Mouse (Mus musculus) layer of hippocampus, adult 18-20 months (tissue): ENCODE measurements around the gene Drd2. TPM values are rescaled to one million over a fixed set of nuclear protein-coding genes. Genes with fewer than 3 reads are reported as not detected.

Experiments
- DNase-seq, 2 experiments: peaks; one replicate each; pipeline ENCODE4 v3.0.0; 2022; ENCODE audit warnings: low spot score in 2 of 2
- long read RNA-seq: library from polyadenylated mRNA; stranded (forward); transcript quantifications from one replicate; pipeline ENCODE4 v2.0.0, GENCODE M21; 2021
- total RNA-seq, 2 experiments: library from RNA; stranded (reverse); gene quantifications; 2 replicates each; pipeline ENCODE4 v1.2.3; 2021

The Drd2 gene
- total RNA-seq = 1 to 10 TPM; 2.6 to 4.0 TPM
- long read RNA-seq, transcript Drd2-201 (8 exons, 2,547 nt) = major isoform, 5 of 8 reads
- long read RNA-seq, partial matches to known transcripts = 1 of 8 reads
- long read RNA-seq, other reads (novel, unspliced or antisense) = 2 of 8 reads

GRCm38 (mm10) chr9:49340136-49341043, at the start of gene Drd2:
Gene Drd2 (plus strand): TSS chr9:49340627.
- no peak for DNase-seq

GRCm38 (mm10) chr9:49295101-49295500, 45.3 kb upstream of the Drd2 start:
- DNase-seq = no peak

- no peak for DNase-seq
Observed at GRCm38 (mm10) chr9:49307576-49307975, 32.9 kb upstream of the Drd2 start.

- no peak for DNase-seq
Observed at GRCm38 (mm10) chr9:49310821-49311220, 29.6 kb upstream of the Drd2 start.

GRCm38 (mm10) chr9:49318638-49319037, 21.8 kb upstream of the Drd2 start:
- peak in 1 of 2 experiments; percentile 8 for DNase-seq

GRCm38 (mm10) chr9:49341044-49341365, 578 bp downstream of the Drd2 start:
- DNase-seq = no peak

GRCm38 (mm10) chr9:49365763-49366162, 25.3 kb downstream of the Drd2 start:
- no peak for DNase-seq

- no peak for DNase-seq
Observed at GRCm38 (mm10) chr9:49373946-49374345, 33.5 kb downstream of the Drd2 start.

GRCm38 (mm10) chr9:49379962-49380361, 39.5 kb downstream of the Drd2 start:
- no peak for DNase-seq

GRCm38 (mm10) chr9:49384041-49384440, 43.6 kb downstream of the Drd2 start:
- no peak for DNase-seq

- no peak for DNase-seq
Observed at GRCm38 (mm10) chr9:49384855-49385254, 44.4 kb downstream of the Drd2 start.

- no peak for DNase-seq
Observed at GRCm38 (mm10) chr9:49385301-49385700, 44.9 kb downstream of the Drd2 start.

GRCm38 (mm10) chr9:49386119-49386518, 45.7 kb downstream of the Drd2 start:
- DNase-seq = peak in 1 of 2 experiments; percentile 14

- no peak for DNase-seq
Observed at GRCm38 (mm10) chr9:49392242-49392641, 51.8 kb downstream of the Drd2 start.

- DNase-seq = no peak
Observed at GRCm38 (mm10) chr9:49396006-49396405, 55.6 kb downstream of the Drd2 start.

GRCm38 (mm10) chr9:49403711-49404110, 63.3 kb downstream of the Drd2 start:
- no peak for DNase-seq

GRCm38 (mm10) chr9:49407028-49407427, 66.6 kb downstream of the Drd2 start:
- DNase-seq = no peak

GRCm38 (mm10) chr9:49410621-49411020, 70.2 kb downstream of the Drd2 start:
- DNase-seq = no peak

GRCm38 (mm10) chr9:49423866-49424265, 83.4 kb downstream of the Drd2 start:
- no peak for DNase-seq

- DNase-seq = no peak
Observed at GRCm38 (mm10) chr9:49425585-49425984, 85.2 kb downstream of the Drd2 start.

- no peak for DNase-seq
Observed at GRCm38 (mm10) chr9:49426921-49427320, 86.5 kb downstream of the Drd2 start, which contains the start of gene Ankk1. Gene Ankk1 (minus strand): TSS chr9:49427021.

- DNase-seq = no peak
Observed at GRCm38 (mm10) chr9:49427478-49427877, 87.1 kb downstream of the Drd2 start.

- DNase-seq = peak in 1 of 2 experiments; percentile 26
Observed at GRCm38 (mm10) chr9:49442621-49443020, 102.2 kb downstream of the Drd2 start.
